Mouse (Mus musculus) thymus, adult 18-20 months (tissue): ENCODE results near the gene Fam20b.

ENCODE experiments used
- DNase-seq, 2 experiments: peaks; one replicate each; pipeline ENCODE4 v3.0.0; 2022; ENCODE audit warnings: mixed read lengths in 2 of 2

Gene Fam20b

DNA sequence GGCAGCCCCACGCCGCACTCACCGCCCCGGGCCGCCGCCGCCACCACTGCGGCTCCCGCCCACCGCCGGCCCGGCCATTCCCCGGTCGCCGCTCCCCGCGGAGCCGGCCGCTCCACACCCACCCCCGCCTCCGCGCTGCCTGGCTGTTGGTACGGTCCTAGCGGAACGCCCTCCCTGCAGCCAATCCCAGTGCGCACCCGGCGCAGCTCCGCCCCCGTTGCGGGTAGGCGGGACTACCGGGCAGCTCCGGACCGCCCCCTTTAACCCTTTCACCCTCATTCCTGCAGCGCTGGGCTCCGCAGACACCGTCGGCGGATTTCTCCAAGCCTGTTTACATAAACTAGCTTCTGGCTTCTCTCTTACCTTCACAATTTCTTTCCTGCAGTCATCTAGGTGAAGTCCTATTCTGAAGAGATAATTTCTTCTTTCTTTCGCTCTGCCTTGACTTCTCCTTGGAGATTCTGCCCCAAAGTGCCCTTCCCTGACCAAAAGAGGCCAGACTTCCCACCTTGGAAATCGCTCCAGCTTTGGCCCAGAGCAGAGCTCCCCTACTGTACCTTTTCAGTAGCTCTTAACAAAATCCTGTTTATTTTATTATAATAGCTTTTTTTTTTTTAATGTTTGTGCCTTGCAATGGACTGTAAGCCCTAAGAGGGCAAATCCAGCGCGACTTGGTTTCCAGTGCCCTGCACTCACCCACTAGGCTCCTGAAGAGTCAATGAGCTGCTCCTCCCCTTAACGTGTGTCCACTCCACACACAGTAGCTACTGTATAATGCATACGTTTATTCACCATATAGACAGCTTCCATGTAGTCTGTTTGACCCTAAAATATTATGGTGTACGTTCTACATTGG lies at the start of gene Fam20b:
Gene Fam20b, minus strand, starts transcription at position 137 of the 856 bp plus-strand sequence.
- DNase-seq = peak; percentile 91

- DNase-seq = no peak
Measured at GRCm38 (mm10) chr1:156765311-156765710, 46.4 kb upstream of the Fam20b start.

- DNase-seq = no peak
Measured at GRCm38 (mm10) chr1:156764584-156764983, 45.7 kb upstream of the Fam20b start.

DNA sequence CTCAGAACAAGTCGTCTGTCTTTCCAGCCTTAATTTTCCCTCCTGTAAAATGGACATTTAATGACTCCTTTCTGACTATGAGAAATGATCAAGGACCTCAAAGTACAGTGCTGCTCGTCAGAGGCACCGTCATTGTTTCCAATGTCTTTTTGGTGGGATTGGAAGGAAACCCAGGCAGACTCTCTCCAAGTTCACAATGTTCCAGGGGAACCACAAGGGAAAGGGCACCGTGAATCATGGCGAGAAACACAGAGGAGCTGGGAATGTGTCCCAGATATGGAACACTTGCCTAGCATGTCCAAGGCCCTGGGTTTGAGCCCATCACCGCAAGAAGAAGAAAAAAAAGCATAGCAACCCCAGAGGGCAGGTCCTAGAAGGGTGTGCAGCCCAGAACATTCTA lies 44.4 kb upstream of the Fam20b start:
- DNase-seq = no peak

- no peak for DNase-seq
Measured at GRCm38 (mm10) chr1:156761430-156761801, 42.5 kb upstream of the Fam20b start.

DNA sequence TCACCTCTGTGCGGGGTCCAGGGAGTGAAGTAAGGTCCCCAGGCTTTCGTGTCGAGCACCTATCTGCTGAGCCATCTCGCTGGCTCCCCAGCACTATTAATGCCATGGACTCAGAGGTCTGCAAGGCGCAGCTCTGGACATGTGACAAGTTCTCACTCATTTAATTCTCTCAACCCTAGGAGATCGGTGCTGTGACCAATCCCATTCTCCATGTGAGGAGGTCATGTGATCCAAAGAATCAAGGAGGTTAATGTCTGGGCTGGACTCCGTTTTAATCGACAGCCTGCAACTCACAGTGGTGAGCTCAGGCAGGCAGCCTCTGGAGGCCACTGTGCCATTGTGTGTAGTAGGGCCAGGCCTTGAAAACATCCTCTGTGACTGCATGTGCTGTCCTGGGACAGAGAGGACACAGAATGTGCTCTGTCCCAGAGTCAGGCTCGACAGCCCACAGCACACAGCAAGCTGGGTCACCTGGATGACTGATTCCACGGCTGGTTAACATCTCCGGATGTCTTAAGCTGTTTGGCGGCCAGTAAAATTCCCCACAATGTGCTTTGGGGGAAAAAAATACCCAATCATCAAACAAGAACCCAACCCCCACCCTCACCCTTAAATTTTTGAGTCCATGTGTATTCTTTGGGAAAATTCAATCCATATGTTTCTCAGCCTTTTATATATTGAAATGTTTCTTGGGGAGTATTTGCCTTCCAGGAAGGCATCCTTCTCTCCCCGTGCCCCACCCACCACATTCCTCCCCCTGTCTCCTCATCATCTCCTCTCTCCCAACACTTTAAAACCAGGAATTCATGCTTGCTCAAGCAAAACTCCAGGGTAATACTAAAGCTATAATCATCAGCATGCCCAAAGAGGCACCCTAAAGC lies 41.9 kb upstream of the Fam20b start:
- DNase-seq = no peak

DNA sequence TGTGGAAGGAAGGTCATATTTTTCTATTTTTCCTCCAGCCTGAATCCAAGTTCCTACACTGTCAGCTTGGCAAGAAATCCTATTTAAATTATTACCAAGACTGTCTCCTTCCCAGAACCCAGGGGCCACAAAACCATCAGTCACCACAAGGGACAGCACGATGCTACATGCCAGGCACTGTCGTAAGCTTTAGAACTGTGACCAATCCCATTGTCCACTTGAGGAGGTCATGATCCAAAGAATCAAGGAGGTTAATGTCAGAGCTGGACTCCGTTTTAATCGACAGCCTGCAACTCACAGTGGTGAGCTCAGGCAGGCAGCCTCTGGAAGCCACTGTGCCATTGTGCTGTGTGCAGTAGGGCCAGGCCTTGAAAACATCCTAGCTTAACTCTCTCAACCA lies 39.4 kb upstream of the Fam20b start:
- DNase-seq = no peak

- DNase-seq = no peak
Measured at GRCm38 (mm10) chr1:156754608-156755413, 35.9 kb upstream of the Fam20b start.

GRCm38 (mm10) chr1:156752990-156753389 lies 34.1 kb upstream of the Fam20b start:
- no peak for DNase-seq

- DNase-seq = peak; percentile 48 to 62
Measured at GRCm38 (mm10) chr1:156752020-156752724, 33.3 kb upstream of the Fam20b start.

GRCm38 (mm10) chr1:156750261-156750660 lies 31.4 kb upstream of the Fam20b start:
- DNase-seq = no peak

DNA sequence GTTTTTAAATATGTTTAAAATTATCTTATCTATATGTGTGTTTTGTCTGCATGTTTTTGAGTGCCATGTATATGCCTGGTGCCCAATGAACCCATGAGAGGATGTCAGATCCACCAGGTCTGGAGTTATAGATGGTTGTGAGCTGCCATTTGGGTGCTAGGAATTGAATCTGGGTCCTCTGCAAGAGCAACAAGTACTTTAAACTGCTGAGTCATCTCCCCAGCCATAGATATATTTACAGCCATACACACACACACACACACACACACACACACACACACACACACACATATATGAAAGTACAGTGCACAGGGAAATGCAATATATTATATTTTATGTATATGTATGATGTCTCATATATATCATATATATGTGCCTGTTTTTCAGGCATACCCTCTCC lies 30.2 kb upstream of the Fam20b start:
- no peak for DNase-seq

- no peak for DNase-seq
Measured at GRCm38 (mm10) chr1:156748435-156749005, 29.6 kb upstream of the Fam20b start.

DNA sequence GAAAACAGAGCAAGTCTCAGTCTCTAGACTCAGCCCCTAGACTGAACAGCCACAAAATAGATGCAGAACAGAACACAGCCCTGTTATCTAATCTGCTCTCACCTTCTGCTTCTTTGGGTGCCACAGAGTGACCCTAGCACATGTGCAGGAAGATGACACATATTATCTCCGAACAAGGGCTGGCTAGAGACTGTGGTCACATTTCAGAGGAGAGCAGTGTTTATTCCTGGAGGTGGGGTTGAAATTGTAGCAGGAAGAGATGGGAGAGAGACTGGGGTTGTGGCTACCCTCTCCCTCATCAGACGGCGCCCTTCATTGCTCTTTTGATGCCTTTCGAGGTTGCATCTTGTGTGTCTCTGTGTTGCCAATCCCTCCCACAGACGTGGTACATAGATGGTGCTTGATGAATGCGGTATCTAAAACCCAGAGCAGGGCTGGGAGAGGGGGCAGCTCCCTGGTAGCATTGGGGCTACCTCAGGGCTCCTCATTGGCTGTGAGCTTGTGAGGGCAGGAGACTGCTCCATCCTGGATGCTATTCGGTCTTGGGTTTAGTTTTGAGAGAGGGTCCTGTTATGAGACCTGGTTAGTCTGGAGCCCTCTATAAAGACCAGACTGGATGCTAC lies 26.4 kb upstream of the Fam20b start:
- no peak for DNase-seq

- DNase-seq = peak; percentile 14 to 20
Measured at GRCm38 (mm10) chr1:156741482-156742411, 22.9 kb upstream of the Fam20b start.

GRCm38 (mm10) chr1:156735788-156736187 lies 16.9 kb upstream of the Fam20b start:
- DNase-seq = no peak

DNA sequence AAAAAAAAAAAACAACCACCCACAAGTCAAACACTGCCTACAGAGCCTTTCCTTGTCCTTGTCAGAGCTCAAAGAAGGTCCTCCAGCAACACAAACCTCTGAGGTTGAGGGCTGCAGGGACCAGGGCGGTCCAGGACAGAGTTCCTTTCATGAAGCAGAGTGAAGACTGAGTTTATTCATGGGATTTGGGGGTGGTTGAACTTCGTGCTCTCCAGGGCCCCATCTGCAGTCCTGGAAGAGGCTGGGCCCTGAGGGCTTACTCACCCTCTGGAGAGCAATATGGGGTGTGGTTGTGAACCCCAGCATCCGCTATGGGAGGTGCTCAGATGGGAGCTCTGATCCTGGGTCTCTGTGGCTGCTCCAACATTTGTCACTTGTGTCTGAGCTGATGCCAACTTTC lies 15.1 kb upstream of the Fam20b start:
- no peak for DNase-seq

DNA sequence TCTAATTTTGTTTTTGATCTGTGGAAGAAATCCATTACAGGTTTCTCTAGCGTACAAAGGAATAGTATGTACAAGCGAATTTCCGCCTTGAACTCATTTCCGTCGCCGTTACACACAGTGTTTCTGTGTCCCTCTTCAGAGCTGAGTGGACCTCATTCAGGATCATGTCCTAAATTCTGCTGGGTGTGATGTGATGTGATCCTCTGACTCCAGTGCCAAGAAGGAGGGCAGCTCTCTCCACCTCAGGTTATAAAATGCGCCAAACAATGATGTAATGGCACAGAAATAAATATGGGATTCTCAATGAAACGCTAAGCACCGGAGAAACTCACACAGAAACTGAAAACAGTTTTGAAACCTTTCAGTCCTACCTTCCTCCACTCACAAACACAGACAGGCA lies 14.7 kb upstream of the Fam20b start:
- no peak for DNase-seq

- DNase-seq = no peak
Measured at GRCm38 (mm10) chr1:156732996-156733395, 14.1 kb upstream of the Fam20b start.

- no peak for DNase-seq
Measured at GRCm38 (mm10) chr1:156730802-156731201, 11.9 kb upstream of the Fam20b start.
